Mouse (Mus musculus): ENCODE results near the gene Tph2.

DNA sequence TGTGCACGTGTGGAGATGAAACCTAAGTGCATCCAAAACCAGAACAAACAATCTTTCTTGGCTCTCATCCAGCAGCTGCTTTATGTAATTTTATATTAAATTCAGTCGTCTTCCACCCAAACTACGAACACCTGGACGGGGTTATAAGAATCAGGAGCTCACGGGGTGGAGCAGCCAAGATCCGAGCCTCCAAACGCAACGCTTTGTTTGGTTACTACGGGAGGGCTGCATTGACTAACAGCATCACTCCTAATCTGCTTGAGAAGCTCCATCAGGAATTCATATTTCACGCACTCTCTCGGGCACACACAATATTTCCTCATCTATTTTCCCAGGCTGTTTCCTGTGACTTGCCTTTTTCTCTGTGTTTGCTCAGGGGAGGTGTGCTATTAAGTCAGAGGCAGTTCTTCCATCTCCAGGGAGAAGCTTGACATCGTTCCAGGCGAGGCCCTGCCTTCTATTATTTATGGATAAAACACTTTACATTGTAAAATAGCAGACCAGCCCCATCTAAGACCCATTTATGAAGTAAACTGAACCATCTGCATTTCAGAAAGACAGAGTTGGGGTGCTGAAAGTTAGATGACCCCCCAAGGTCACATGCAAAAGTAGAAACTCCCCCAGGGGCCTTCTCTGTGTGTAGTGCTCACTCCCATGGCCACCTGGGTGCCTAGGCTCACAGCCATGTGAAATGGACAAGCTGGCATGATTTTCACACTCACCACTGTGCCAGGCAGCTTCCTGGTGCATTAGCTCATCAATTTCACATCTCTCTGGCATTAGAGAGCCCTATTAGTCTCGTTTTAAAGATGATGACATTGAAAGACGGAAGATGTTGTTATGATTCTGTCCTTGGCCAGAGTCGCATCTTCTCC is 76.9 kb downstream of the Tph2 start:
- TF ChIP-seq POLR2A (IDR thresholded peaks at IDR 0.05; ENCODE audit: borderline replicate concordance, control insufficient read depth, low read depth, low read length) (no peak), CTCF (IDR thresholded peaks at IDR 0.05; ENCODE audit: control insufficient read depth, insufficient read depth, low read length) (no peak)
